Comparison of ENCODE assay signal across 27 mouse cellular contexts in genomic region chr16:95857403-95857802, GRCm38 (mm10).
DNase-seq lines count a peak whose midpoint lies in the region; ATAC-seq and TF ChIP-seq lines count a peak whose summit lies in the region.
"Had no signal": no experiment of that assay in that cellular context is flagged by ENCODE, and none has a peak within 500 bp of the region (broad histone marks: within the 10 kb centered on the region; RNA-seq: fewer than 3 reads in every experiment).

No protein-coding gene starts in this region.

- peaks cover 7% of the 10 kb centered on the region for H3K4me1 ChIP-seq in kidney, adult 2 months (ENCODE audit: control insufficient read depth, insufficient read depth, low read length)
- H3K4me1 ChIP-seq in kidney, embryonic 15.5 days, result no peaks in the 10 kb centered on the region
- H3K4me1 ChIP-seq in intestine, embryonic 16.5 days (ENCODE audit: control insufficient read depth, insufficient read depth, low read length), result peaks cover 4% of the 10 kb centered on the region; the same call in 1 of the 2 replicates
- peaks cover 18% of the 10 kb centered on the region; the same call in 1 of the 2 replicates for H3K4me1 ChIP-seq in small intestine, adult 2 months (ENCODE audit: control insufficient read depth, insufficient read depth, insufficient read length, low read length)
- H3K4me1 ChIP-seq in stomach, postnatal 0 days (replicated peaks; ENCODE audit: control insufficient read depth, insufficient read depth), result no peaks in the 10 kb centered on the region
- H3K4me1 ChIP-seq in midbrain, embryonic 15.5 days, result no peaks in the 10 kb centered on the region
- H3K4me1 ChIP-seq: embryonic facial prominence, embryonic 12.5 days; embryonic facial prominence, embryonic 15.5 days; forebrain, embryonic 12.5 days; hindbrain, embryonic 15.5 days had no signal

- ATAC-seq in kidney, embryonic 15.5 days (replicated peaks; ENCODE audit: low FRiP score), result no peak
- ATAC-seq in intestine, embryonic 16.5 days, result peak; percentile 75
- peak; percentile 54 for ATAC-seq in stomach, postnatal 0 days (ENCODE audit: low FRiP score, low TSS enrichment)
- no peak for ATAC-seq in midbrain, embryonic 15.5 days (replicated peaks)
- ATAC-seq: forebrain, embryonic 16.5 days; Patski had no signal

- no peak for TF ChIP-seq CTCF in kidney, adult 2 months (conservative IDR thresholded peaks at IDR 0.05; ENCODE audit: insufficient read depth, insufficient read length, low read depth, low read length)
- TF ChIP-seq CTCF in small intestine, adult 2 months (IDR thresholded peaks at IDR 0.05; ENCODE audit: extremely low read depth, insufficient read length, insufficient replicate concordance, low read depth, low read length), result no peak
- TF ChIP-seq CTCF in stomach, postnatal 0 days (IDR thresholded peaks at IDR 0.05; ENCODE audit: low read depth), result no peak

- no peaks in the 10 kb centered on the region for H3K27me3 ChIP-seq in kidney, adult 2 months (replicated peaks; ENCODE audit: control insufficient read depth, insufficient read depth, low read length)
- H3K27me3 ChIP-seq in kidney, embryonic 15.5 days, result no peaks in the 10 kb centered on the region
- no peaks in the 10 kb centered on the region for H3K27me3 ChIP-seq in intestine, embryonic 16.5 days (replicated peaks; ENCODE audit: control insufficient read depth, insufficient read depth, low read length)
- no peaks in the 10 kb centered on the region for H3K27me3 ChIP-seq in small intestine, adult 2 months (ENCODE audit: control insufficient read depth, insufficient read depth, low read length)
- no peaks in the 10 kb centered on the region for H3K27me3 ChIP-seq in stomach, postnatal 0 days (ENCODE audit: control insufficient read depth, insufficient read depth, low read length)
- H3K27me3 ChIP-seq in midbrain, embryonic 15.5 days (replicated peaks), result no peaks in the 10 kb centered on the region
- H3K27me3 ChIP-seq: embryonic facial prominence, embryonic 12.5 days; embryonic facial prominence, embryonic 15.5 days; forebrain, embryonic 12.5 days; heart, embryonic 13.5 days; hindbrain, embryonic 15.5 days; Patski had no signal

- no peaks in the 10 kb centered on the region for H3K36me3 ChIP-seq in kidney, adult 2 months (ENCODE audit: control insufficient read depth, insufficient read depth, low read length)
- H3K36me3 ChIP-seq in kidney, embryonic 15.5 days, result no peaks in the 10 kb centered on the region
- H3K36me3 ChIP-seq in intestine, embryonic 16.5 days (ENCODE audit: control insufficient read depth, insufficient read depth, low read length), result no peaks in the 10 kb centered on the region
- no peaks in the 10 kb centered on the region for H3K36me3 ChIP-seq in small intestine, adult 2 months (ENCODE audit: control insufficient read depth, insufficient read depth, low read length)
- no peaks in the 10 kb centered on the region for H3K36me3 ChIP-seq in stomach, postnatal 0 days (ENCODE audit: control insufficient read depth, insufficient read depth, low read length)
- no peaks in the 10 kb centered on the region for H3K36me3 ChIP-seq in midbrain, embryonic 15.5 days (replicated peaks)
- H3K36me3 ChIP-seq: embryonic facial prominence, embryonic 12.5 days; embryonic facial prominence, embryonic 15.5 days; forebrain, embryonic 12.5 days; heart, embryonic 10.5 days; heart, embryonic 13.5 days; hindbrain, embryonic 15.5 days had no signal

- no peak overlapping the region for H3K4me3 ChIP-seq in kidney, adult 2 months (ENCODE audit: insufficient read depth, low read depth, low read length)
- no peak overlapping the region for H3K4me3 ChIP-seq in kidney, embryonic 15.5 days (replicated peaks)
- no peak overlapping the region for H3K4me3 ChIP-seq in intestine, embryonic 16.5 days (ENCODE audit: low read length)
- no peak overlapping the region for H3K4me3 ChIP-seq in small intestine, adult 2 months (ENCODE audit: low read depth, low read length)
- H3K4me3 ChIP-seq in stomach, postnatal 0 days (ENCODE audit: low read depth, low read length), result no peak overlapping the region
- no peak overlapping the region for H3K4me3 ChIP-seq in midbrain, embryonic 15.5 days
- H3K4me3 ChIP-seq: embryonic facial prominence, embryonic 12.5 days; embryonic facial prominence, embryonic 15.5 days; forebrain, embryonic 12.5 days; heart, adult 2 months; heart, embryonic 10.5 days; heart, embryonic 13.5 days; hindbrain, embryonic 15.5 days had no signal

- peak; percentile 22 for DNase-seq in kidney, adult 2 months
- DNase-seq in stomach, postnatal 0 days (ENCODE audit: low spot score), result peak; percentile 74
- DNase-seq in adrenal gland, postnatal 4 days (ENCODE audit: low spot score in 2 of 2), result no peak
- DNase-seq in urinary bladder, postnatal 4 days (ENCODE audit: low spot score in 2 of 2), result no peak
- DNase-seq: adrenal gland, postnatal 10 days; adrenal gland, postnatal 36 days; cerebellum, adult 11 months; cerebellum, adult 2 months; cerebellum, adult 9-11 months; cerebellum, postnatal 25 days; gastrocnemius, postnatal 10 days; gastrocnemius, postnatal 36 days; heart, postnatal 14 days; heart, postnatal 4 days had no signal

- H3K9me3 ChIP-seq in kidney, embryonic 15.5 days (replicated peaks), result no peaks in the 10 kb centered on the region
- H3K9me3 ChIP-seq in intestine, embryonic 16.5 days (ENCODE audit: control insufficient read depth, low read length), result no peaks in the 10 kb centered on the region
- no peaks in the 10 kb centered on the region for H3K9me3 ChIP-seq in stomach, postnatal 0 days (ENCODE audit: control insufficient read depth, low read length)
- H3K9me3 ChIP-seq in midbrain, embryonic 15.5 days, result no peaks in the 10 kb centered on the region
- H3K9me3 ChIP-seq: embryonic facial prominence, embryonic 12.5 days; embryonic facial prominence, embryonic 15.5 days; forebrain, embryonic 12.5 days; heart, embryonic 10.5 days; heart, embryonic 13.5 days; hindbrain, embryonic 15.5 days had no signal

- H3K9ac ChIP-seq in kidney, embryonic 15.5 days, result no peak overlapping the region
- no peak overlapping the region for H3K9ac ChIP-seq in intestine, embryonic 16.5 days (ENCODE audit: low read depth, low read length)
- no peak overlapping the region for H3K9ac ChIP-seq in stomach, postnatal 0 days (ENCODE audit: low read length)
- H3K9ac ChIP-seq in midbrain, embryonic 15.5 days, result no peak overlapping the region
- H3K9ac ChIP-seq: embryonic facial prominence, embryonic 12.5 days; embryonic facial prominence, embryonic 15.5 days; forebrain, embryonic 12.5 days; heart, embryonic 13.5 days; hindbrain, embryonic 15.5 days had no signal

- H3K4me2 ChIP-seq in kidney, embryonic 15.5 days, result no peak overlapping the region
- H3K4me2 ChIP-seq in intestine, embryonic 16.5 days (ENCODE audit: low read depth, low read length), result no peak overlapping the region
- H3K4me2 ChIP-seq in stomach, postnatal 0 days (replicated peaks; ENCODE audit: low read depth), result no peak overlapping the region
- H3K4me2 ChIP-seq in midbrain, embryonic 15.5 days, result no peak overlapping the region
- H3K4me2 ChIP-seq: embryonic facial prominence, embryonic 12.5 days; embryonic facial prominence, embryonic 15.5 days; forebrain, embryonic 12.5 days; heart, embryonic 13.5 days; hindbrain, embryonic 15.5 days had no signal

- TF ChIP-seq POLR2A in kidney, adult 2 months (IDR thresholded peaks at IDR 0.05; ENCODE audit: low read depth, low read length), result no peak
- no peak for TF ChIP-seq POLR2A in small intestine, adult 2 months (IDR thresholded peaks at IDR 0.05; ENCODE audit: low read depth, low read length)

- H3K27ac ChIP-seq in kidney, adult 2 months (ENCODE audit: insufficient read depth, low read depth, low read length), result no peak overlapping the region
- no peak overlapping the region for H3K27ac ChIP-seq in kidney, embryonic 15.5 days
- H3K27ac ChIP-seq in intestine, embryonic 16.5 days (ENCODE audit: low read length), result peak overlapping the region; percentile 63
- peak overlapping the region; percentile 83 for H3K27ac ChIP-seq in small intestine, adult 2 months (ENCODE audit: insufficient read depth, low read depth, low read length)
- peak overlapping the region; percentile 81 for H3K27ac ChIP-seq in stomach, postnatal 0 days (replicated peaks)
- H3K27ac ChIP-seq in midbrain, embryonic 15.5 days, result no peak overlapping the region
- H3K27ac ChIP-seq: embryonic facial prominence, embryonic 12.5 days; embryonic facial prominence, embryonic 15.5 days; forebrain, embryonic 12.5 days; heart, adult 2 months; heart, embryonic 10.5 days; heart, embryonic 13.5 days; hindbrain, embryonic 15.5 days had no signal

- TF ChIP-seq EP300 in stomach, postnatal 0 days (optimal IDR thresholded peaks at IDR 0.05), result no peak

- 91% methylated on average over 3 of the region's 3 CpGs for WGBS in kidney, adult 2 months
- WGBS in kidney, embryonic 15.5 days, result 85% methylated on average over 3 of the region's 3 CpGs
- WGBS in intestine, embryonic 16.5 days, result 64% methylated on average over 3 of the region's 3 CpGs
- 41% methylated on average over 3 of the region's 3 CpGs for WGBS in small intestine, adult 2 months
- WGBS in stomach, postnatal 0 days, result 75% methylated on average over 3 of the region's 3 CpGs
- 92% methylated on average over 3 of the region's 3 CpGs for WGBS in midbrain, embryonic 15.5 days

Comparison
In these comparisons a context has a peak if more than half of its experiments do, and no peak if none do; other contexts are left out.
1. DNase-seq: peak in kidney, adult 2 months (single experiment) and stomach, postnatal 0 days (single experiment); none in adrenal gland, postnatal 4 days (0 of 2) and urinary bladder, postnatal 4 days (0 of 2).
2. H3K27ac ChIP-seq: peak in intestine, embryonic 16.5 days (single experiment), small intestine, adult 2 months (single experiment) and stomach, postnatal 0 days (single experiment); none in kidney, adult 2 months (single experiment), kidney, embryonic 15.5 days (single experiment) and midbrain, embryonic 15.5 days (single experiment).
3. ATAC-seq: peak in intestine, embryonic 16.5 days (single experiment) and stomach, postnatal 0 days (single experiment); none in kidney, embryonic 15.5 days (single experiment) and midbrain, embryonic 15.5 days (single experiment).